23 mouse cellular contexts compared by ENCODE assay signal in genomic region chr19:54498066-54498465, GRCm38 (mm10).
DNase-seq lines count a peak whose midpoint lies in the region.
"Had no signal": no experiment of that assay in that cellular context is flagged by ENCODE, and none has a peak within 500 bp of the region (broad histone marks: within the 10 kb centered on the region; RNA-seq: fewer than 3 reads in every experiment).

No protein-coding gene starts in this region.

- no peaks in the 10 kb centered on the region for H3K4me1 ChIP-seq in embryonic facial prominence, embryonic 10.5 days
- H3K4me1 ChIP-seq: forebrain, embryonic 12.5 days; heart, embryonic 12.5 days; hindbrain, embryonic 12.5 days; neural tube, embryonic 13.5 days had no signal

- DNase-seq in adrenal gland, adult 8-10 months: peak; percentile 2
- no peak for DNase-seq in adrenal gland, postnatal 4 days (ENCODE audit: low spot score in 2 of 2)
- DNase-seq in left cerebral cortex, adult 18-20 months (ENCODE audit: low spot score in 2 of 2): peak; percentile 29 to 35
- no peak for DNase-seq in left cerebral cortex, postnatal 4 days
- DNase-seq in right cerebral cortex, postnatal 25 days: peak; percentile 6
- DNase-seq in right cerebral cortex, postnatal 10 days (ENCODE audit: low spot score in 2 of 2): no peak
- peak; percentile 12 to 26 for DNase-seq in left cerebral cortex, postnatal 36 days (ENCODE audit: low spot score in 2 of 2)
- DNase-seq in embryonic facial prominence, embryonic 10.5 days (ENCODE audit: low spot score): no peak
- DNase-seq: cerebellum, adult 18-20 months; heart, postnatal 14 days; kidney, adult 8-10 months; kidney, postnatal 14 days; layer of hippocampus, postnatal 36 days; lung, postnatal 10 days; midbrain, embryonic 14.5 days; thymus, postnatal 25 days had no signal

- H3K27ac ChIP-seq in embryonic facial prominence, embryonic 10.5 days (replicated peaks): no peak overlapping the region
- H3K27ac ChIP-seq: forebrain, embryonic 12.5 days; hindbrain, embryonic 12.5 days; layer of hippocampus, adult 2 months; liver, embryonic 14.5 days; neural tube, embryonic 13.5 days had no signal

- H3K4me3 ChIP-seq in embryonic facial prominence, embryonic 10.5 days: no peak overlapping the region
- H3K4me3 ChIP-seq: forebrain, embryonic 12.5 days; heart, embryonic 12.5 days; hindbrain, embryonic 12.5 days; layer of hippocampus, adult 2 months; neural tube, embryonic 13.5 days had no signal

- H3K27me3 ChIP-seq in embryonic facial prominence, embryonic 10.5 days (replicated peaks; ENCODE audit: low read depth, poor library complexity, severe bottlenecking): no peaks in the 10 kb centered on the region
- H3K27me3 ChIP-seq: forebrain, embryonic 12.5 days; heart, embryonic 12.5 days; hindbrain, embryonic 12.5 days; neural tube, embryonic 13.5 days had no signal

- intact Hi-C loops in left cerebral cortex, postnatal 4 days (cut with DNase I): no loop called here
- intact Hi-C loops in left cerebral cortex, postnatal 36 days (cut with DNase I): no loop called here

- H3K9me3 ChIP-seq in embryonic facial prominence, embryonic 10.5 days: no peaks in the 10 kb centered on the region
- H3K9me3 ChIP-seq: forebrain, embryonic 12.5 days; G1E; heart, embryonic 12.5 days; hindbrain, embryonic 12.5 days; neural tube, embryonic 13.5 days had no signal

- WGBS in embryonic facial prominence, embryonic 10.5 days: 73% methylated on average over 3 of the region's 3 CpGs

- no peaks in the 10 kb centered on the region for H3K36me3 ChIP-seq in embryonic facial prominence, embryonic 10.5 days (replicated peaks)
- H3K36me3 ChIP-seq: forebrain, embryonic 12.5 days; G1E; heart, embryonic 12.5 days; hindbrain, embryonic 12.5 days; neural tube, embryonic 13.5 days had no signal

Comparison
In these comparisons a context has a peak if more than half of its experiments do, and no peak if none do; other contexts are left out.
1. DNase-seq: peak in adrenal gland, adult 8-10 months (single experiment), left cerebral cortex, adult 18-20 months (2 of 2), right cerebral cortex, postnatal 25 days (single experiment) and left cerebral cortex, postnatal 36 days (2 of 2); none in adrenal gland, postnatal 4 days (0 of 2), left cerebral cortex, postnatal 4 days (single experiment), right cerebral cortex, postnatal 10 days (0 of 2) and embryonic facial prominence, embryonic 10.5 days (single experiment).